Mouse (Mus musculus) olfactory bulb, adult 2 months (tissue): ENCODE results near the gene Lgi2.

Source experiments
- CTCF ChIP-seq: fragments of 200-500 bp; IDR thresholded peaks from 2 replicates; pipeline ENCODE4 v1.5.1; 2012; ENCODE audit warnings: low read depth, mild to moderate bottlenecking, low read length, moderate library complexity; ENCODE audit not compliant: insufficient read depth
- POLR2A ChIP-seq: fragments of 200-500 bp; IDR thresholded peaks from 2 replicates; pipeline ENCODE4 v1.6.1; 2012; ENCODE audit warnings: mild to moderate bottlenecking, low read depth, low read length, moderate library complexity; ENCODE audit not compliant: insufficient read depth

DNA sequence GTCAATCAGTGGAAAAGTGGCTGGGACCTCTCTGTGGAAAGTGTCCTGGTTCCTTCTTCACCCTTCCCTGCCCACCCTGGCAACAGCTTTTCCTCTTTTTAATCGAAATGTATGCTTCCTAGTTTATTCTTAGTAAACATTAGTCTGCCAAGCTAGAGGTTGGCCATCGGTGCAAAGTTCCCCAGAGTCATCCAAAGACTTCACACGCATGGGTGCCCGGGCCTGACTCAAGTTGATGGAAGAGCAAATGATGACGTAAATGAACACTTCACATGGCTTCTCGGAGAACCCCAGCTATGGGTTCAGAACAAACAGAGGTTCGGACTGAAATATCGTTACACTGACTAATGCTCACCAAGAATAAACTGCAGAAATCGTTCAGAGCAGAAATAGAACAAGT is 24.4 kb upstream of the Lgi2 start:
- TF ChIP-seq CTCF: no peak
- TF ChIP-seq POLR2A: no peak
